Mouse (Mus musculus) intestine, embryonic 15.5 days (tissue): Measurements from ENCODE around the gene Apoa4. TPM values are rescaled to one million over a fixed set of nuclear protein-coding genes. Genes with fewer than 3 reads are reported as not detected.

Experiments
- ATAC-seq: fragments of 200-750 bp; cut with Nextera tagmentation; 2 replicates; pipeline ENCODE4 v1.8.0; 2017; ENCODE audit warnings: moderate TSS enrichment, moderate library complexity
- H3K27ac ChIP-seq: fragments of 300-500 bp; sonication (generic); 2 replicates; pipeline ENCODE4 v1.5.1; 2015; ENCODE audit warnings: mild to moderate bottlenecking, inconsistent platforms
- H3K27me3 ChIP-seq: fragments of 300-500 bp; sonication (generic); replicated peaks from 2 replicates; pipeline ENCODE4 v1.6.1; 2015; ENCODE audit warnings: inconsistent platforms
- H3K36me3 ChIP-seq: fragments of 300-500 bp; sonication (generic); 2 replicates; pipeline ENCODE4 v1.6.1; 2015; ENCODE audit warnings: inconsistent platforms
- H3K4me1 ChIP-seq: fragments of 300-500 bp; sonication (generic); replicated peaks from 2 replicates; pipeline ENCODE4 v1.6.1; 2015; ENCODE audit warnings: inconsistent platforms
- H3K4me2 ChIP-seq: fragments of 300-500 bp; sonication (generic); replicated peaks from 2 replicates; pipeline ENCODE4 v1.6.1; 2015; ENCODE audit warnings: mild to moderate bottlenecking, inconsistent platforms
- H3K4me3 ChIP-seq: fragments of 300-500 bp; sonication (generic); replicated peaks from 2 replicates; pipeline ENCODE4 v1.5.1; 2015; ENCODE audit warnings: inconsistent platforms
- H3K9ac ChIP-seq: fragments of 300-500 bp; sonication (generic); 2 replicates; pipeline ENCODE4 v1.6.1; 2015; ENCODE audit warnings: inconsistent platforms
- H3K9me3 ChIP-seq: fragments of 300-500 bp; sonication (generic); 2 replicates; pipeline ENCODE4 v1.6.1; 2016; ENCODE audit warnings: inconsistent platforms
- WGBS: fragments of 180-500 bp; shearing (Covaris S2); methylation state at CpG from one replicate; pipeline ENCODE4 v1.1.7; 2015; 5-methylcytosine and 5-hydroxymethylcytosine counted together
- polyA plus RNA-seq: library from polyadenylated mRNA; unstranded; fragments of >200 nt; fragmentation: Nextera tagmentation; extraction: Ambion mirVana; gene quantifications from 2 replicates; pipeline ENCODE4 v1.2.1, GENCODE M21; 2015

The Apoa4 gene
- polyA plus RNA-seq, 1 experiment from 2014 or later: 576 TPM

DNA sequence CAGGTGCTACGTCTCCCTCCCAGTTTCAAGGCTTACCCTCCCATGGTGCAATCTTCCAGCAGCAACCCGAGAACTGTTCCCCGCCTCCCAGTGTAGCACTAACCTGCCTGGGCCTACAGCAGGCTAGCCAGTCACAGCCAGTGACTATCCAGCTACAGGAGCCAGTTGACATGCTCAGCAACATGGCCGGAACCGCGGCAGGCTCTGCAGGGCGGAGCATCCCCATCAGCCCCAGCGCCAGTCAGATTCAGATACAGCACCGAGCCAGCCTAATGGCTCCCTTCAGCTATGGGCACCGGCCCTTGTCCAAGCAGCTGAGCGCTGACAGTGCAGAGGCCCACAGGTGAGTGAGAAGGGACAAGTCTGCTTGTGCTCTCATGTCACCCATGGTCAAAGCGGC is 30.0 kb upstream of the Apoa4 start:
- no peak overlapping the region for H3K27ac ChIP-seq
- 89% methylated on average over 12 of the region's 12 CpGs for WGBS
- H3K4me2 ChIP-seq: no peak overlapping the region
- H3K9me3 ChIP-seq: no peaks in the 10 kb centered on the region
- H3K4me3 ChIP-seq: no peak overlapping the region
- H3K4me1 ChIP-seq: peaks cover 27% of the 10 kb centered on the region
- H3K27me3 ChIP-seq: no peaks in the 10 kb centered on the region
- ATAC-seq: no peak
- H3K9ac ChIP-seq: no peak overlapping the region
- H3K36me3 ChIP-seq: peaks cover 23% of the 10 kb centered on the region

- H3K4me2 ChIP-seq: no peak overlapping the region
- H3K4me3 ChIP-seq: no peak overlapping the region
- H3K27me3 ChIP-seq: no peaks in the 10 kb centered on the region
- H3K9ac ChIP-seq: no peak overlapping the region
- 82% methylated on average over 4 of the region's 4 CpGs for WGBS
- H3K9me3 ChIP-seq: no peaks in the 10 kb centered on the region
- H3K36me3 ChIP-seq: peaks cover 21% of the 10 kb centered on the region
- peaks cover 7% of the 10 kb centered on the region; the same call in 1 of the 2 replicates for H3K4me1 ChIP-seq
- no peak for ATAC-seq
- H3K27ac ChIP-seq: no peak overlapping the region
Measured at GRCm38 (mm10) chr9:46214276-46214675, 26.2 kb upstream of the Apoa4 start.

- Histone ChIP-seq H3K4me2 (no peak overlapping the region), H3K27me3 (no peaks in the 10 kb centered on the region), H3K36me3 (peaks cover 19% of the 10 kb centered on the region), H3K9me3 (no peaks in the 10 kb centered on the region), H3K4me3 (no peak overlapping the region), H3K27ac (no peak overlapping the region), H3K4me1 (peaks cover 7% of the 10 kb centered on the region; the same call in 1 of the 2 replicates), H3K9ac (no peak overlapping the region)
- WGBS: 91% methylated on average over 10 of the region's 10 CpGs
- ATAC-seq: no peak
Measured at GRCm38 (mm10) chr9:46214946-46215337, 25.6 kb upstream of the Apoa4 start.

GRCm38 (mm10) chr9:46215338-46216322 is 24.9 kb upstream of the Apoa4 start:
- no peak overlapping the region for H3K9ac ChIP-seq
- H3K36me3 ChIP-seq: peaks cover 20% of the 10 kb centered on the region
- no peak overlapping the region for H3K4me2 ChIP-seq
- no peak overlapping the region for H3K4me3 ChIP-seq
- H3K27ac ChIP-seq: peak overlapping the region; percentile 49; the same call in 1 of the 2 replicates
- ATAC-seq: peak; percentile 68
- H3K27me3 ChIP-seq: no peaks in the 10 kb centered on the region
- H3K9me3 ChIP-seq: no peaks in the 10 kb centered on the region
- WGBS: 54% methylated on average over 11 of the region's 11 CpGs
- H3K4me1 ChIP-seq: peaks cover 7% of the 10 kb centered on the region; the same call in 1 of the 2 replicates

DNA sequence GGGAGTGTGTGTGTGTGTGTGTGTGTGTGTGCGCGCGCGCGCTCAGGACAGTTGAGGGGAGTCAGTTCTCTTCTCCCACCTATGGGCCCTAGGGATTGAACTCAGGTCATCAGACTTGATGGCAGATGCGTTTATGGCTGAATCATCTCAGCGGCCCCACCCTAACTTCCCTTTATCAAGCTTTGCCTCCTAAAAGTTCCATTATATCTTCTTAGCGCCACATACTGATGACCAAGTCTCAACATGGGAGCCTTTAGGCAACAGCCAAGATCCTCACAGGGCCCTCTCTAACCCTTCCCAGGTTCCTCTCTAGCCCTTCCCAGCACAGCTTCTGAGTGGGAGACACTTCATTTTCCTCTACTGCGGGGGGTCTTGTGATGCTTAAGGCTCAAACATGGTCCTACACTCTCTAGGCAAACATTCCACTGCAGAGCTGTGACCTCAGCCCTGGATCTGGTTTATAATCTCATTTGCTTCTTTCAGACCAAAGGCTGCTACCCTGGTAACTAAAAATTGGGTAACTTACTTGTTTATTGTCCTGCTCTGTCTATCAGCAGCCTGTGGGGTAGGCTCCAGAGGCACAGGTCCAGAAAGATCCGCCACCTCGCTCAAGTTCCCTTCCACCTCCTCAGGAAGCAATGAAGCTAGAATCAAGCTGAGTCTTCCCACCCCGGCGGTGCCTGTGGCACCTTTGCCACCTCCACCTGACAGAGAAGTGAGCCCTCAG is 23.6 kb upstream of the Apoa4 start:
- Histone ChIP-seq H3K4me3 (no peak overlapping the region), H3K4me2 (no peak overlapping the region), H3K9ac (no peak overlapping the region), H3K27ac (no peak overlapping the region), H3K36me3 (peaks cover 18% of the 10 kb centered on the region), H3K9me3 (no peaks in the 10 kb centered on the region), H3K27me3 (no peaks in the 10 kb centered on the region), H3K4me1 (peaks cover 7% of the 10 kb centered on the region; the same call in 1 of the 2 replicates)
- 89% methylated on average over 13 of the region's 13 CpGs for WGBS
- no peak for ATAC-seq

DNA sequence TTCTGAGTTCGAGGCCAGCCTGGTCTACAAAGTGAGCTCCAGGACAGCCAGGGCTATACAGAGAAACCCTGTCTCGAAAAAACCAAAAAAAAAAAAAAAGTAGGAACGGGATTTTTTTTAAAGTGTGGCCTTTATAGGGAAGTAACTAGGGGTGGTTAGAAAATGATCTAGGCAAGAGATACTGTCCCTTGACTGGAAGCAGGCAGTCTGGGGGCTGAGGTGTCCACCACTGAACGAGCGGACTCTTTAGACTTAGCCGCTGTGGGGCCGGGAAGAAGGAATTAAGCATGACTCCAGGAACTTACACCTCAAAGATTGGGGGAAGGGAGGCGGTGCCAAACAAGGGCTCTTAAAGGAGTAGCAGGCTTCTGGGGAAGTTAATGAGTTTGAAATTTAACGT is 22.3 kb upstream of the Apoa4 start:
- 79% methylated on average over 9 of the region's 9 CpGs for WGBS
- Histone ChIP-seq H3K27me3 (no peaks in the 10 kb centered on the region), H3K9me3 (no peaks in the 10 kb centered on the region), H3K36me3 (peaks cover 18% of the 10 kb centered on the region), H3K9ac (no peak overlapping the region), H3K4me1 (peaks cover 7% of the 10 kb centered on the region; the same call in 1 of the 2 replicates), H3K4me3 (no peak overlapping the region), H3K27ac (no peak overlapping the region), H3K4me2 (no peak overlapping the region)
- ATAC-seq: no peak

DNA sequence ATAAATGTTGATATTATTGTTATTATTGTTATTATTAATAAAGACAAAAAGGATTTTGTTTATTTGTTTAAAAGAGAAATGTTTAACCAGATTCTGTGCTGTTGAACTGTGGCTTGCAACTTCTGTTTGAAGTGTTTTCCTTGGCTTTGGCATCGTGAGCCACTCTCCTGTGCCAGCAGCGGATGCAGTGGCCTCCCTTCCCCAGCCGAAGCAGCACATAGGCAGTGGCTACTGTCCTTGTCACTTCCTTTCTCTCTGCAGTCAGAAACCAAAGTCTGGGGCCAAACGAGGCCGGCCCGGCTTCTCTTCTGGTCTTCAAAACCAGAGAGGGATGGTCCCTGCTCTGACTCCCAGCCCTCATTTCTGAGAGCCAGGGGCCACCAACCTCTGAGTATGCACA is 17.4 kb upstream of the Apoa4 start:
- Histone ChIP-seq H3K36me3 (peaks cover 18% of the 10 kb centered on the region), H3K4me1 (0 out of 2 replicates have a peak, but pooled peaks cover 5% of the 10 kb centered on the region), H3K4me2 (no peak overlapping the region), H3K27ac (0 out of 2 replicates have a peak overlapping the region, but pooled peaks have one; percentile 33), H3K27me3 (no peaks in the 10 kb centered on the region), H3K4me3 (no peak overlapping the region), H3K9me3 (no peaks in the 10 kb centered on the region), H3K9ac (no peak overlapping the region)
- no peak for ATAC-seq
- 79% methylated on average over 6 of the region's 6 CpGs for WGBS

DNA sequence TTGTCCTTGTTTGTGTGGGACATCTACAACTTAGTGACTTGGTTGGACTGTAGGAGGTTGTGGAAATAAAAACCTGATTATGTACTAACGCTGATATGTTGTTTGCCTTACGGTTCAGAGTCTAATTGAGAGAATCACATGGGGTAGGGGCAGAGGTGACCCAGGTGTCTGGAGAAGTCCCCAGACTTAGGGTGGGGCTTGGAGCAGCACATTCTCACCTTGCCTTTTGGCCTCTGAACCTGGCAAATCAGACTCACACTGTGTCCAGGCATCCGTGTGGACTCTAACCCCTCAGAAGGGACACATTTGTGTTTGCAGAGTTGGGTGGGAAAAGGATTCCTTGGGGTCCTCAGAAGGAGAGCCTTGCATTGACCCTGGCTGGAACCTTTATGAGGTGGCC is 16.4 kb upstream of the Apoa4 start:
- ATAC-seq: peak; percentile 60
- 63% methylated on average over 3 of the region's 3 CpGs for WGBS

DNA sequence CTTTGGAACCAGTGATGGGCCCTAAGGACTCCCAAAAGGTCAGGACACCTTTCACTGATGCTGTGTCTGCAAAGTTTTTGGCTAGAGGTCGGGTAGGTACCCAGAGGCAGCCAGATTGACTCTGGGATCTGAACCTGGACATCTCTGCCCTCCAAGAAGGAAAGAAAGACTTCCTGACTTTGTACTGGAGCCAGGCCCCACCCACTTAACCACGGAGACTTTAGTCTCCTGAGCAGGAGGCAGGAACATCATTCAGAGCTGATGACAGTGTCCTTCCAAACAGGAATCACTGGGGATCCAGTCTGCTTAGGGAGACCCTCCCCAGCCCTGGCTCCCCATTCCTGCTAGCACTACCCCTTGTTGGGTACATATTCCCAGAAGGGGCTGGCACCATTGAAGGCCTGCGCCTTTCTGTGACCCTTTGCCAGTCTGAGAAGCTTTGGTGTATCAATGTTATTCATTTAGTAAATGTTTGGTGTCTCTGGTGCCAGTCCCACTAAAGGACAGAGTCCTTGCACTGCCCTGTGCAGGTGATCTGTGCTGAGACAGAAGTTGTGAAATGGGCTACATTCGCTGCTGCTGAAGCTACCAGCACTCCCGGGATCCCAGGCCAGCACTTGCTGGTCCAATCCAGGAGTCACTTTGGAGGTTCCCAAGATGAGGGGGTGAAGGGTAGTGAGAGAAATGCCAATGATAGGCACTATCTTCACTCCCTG is 15.4 kb upstream of the Apoa4 start:
- ATAC-seq: no peak
- peak overlapping the region; percentile 78 for H3K27ac ChIP-seq
- 58% methylated on average over 5 of the region's 5 CpGs for WGBS
- no peaks in the 10 kb centered on the region for H3K27me3 ChIP-seq
- peaks cover 16% of the 10 kb centered on the region for H3K36me3 ChIP-seq
- no peak overlapping the region for H3K9ac ChIP-seq
- H3K4me3 ChIP-seq: no peak overlapping the region
- H3K4me2 ChIP-seq: no peak overlapping the region
- H3K4me1 ChIP-seq: peaks cover 7% of the 10 kb centered on the region
- H3K9me3 ChIP-seq: no peaks in the 10 kb centered on the region

More for the DNA sequence above, 16.4 kb upstream of the Apoa4 start:
- H3K4me2 ChIP-seq: no peak overlapping the region
- H3K36me3 ChIP-seq: peaks cover 18% of the 10 kb centered on the region
- no peak overlapping the region for H3K4me3 ChIP-seq
- peak overlapping the region; percentile 78 for H3K27ac ChIP-seq
- H3K4me1 ChIP-seq: 0 out of 2 replicates have a peak, but pooled peaks cover 5% of the 10 kb centered on the region
- H3K27me3 ChIP-seq: no peaks in the 10 kb centered on the region
- no peaks in the 10 kb centered on the region for H3K9me3 ChIP-seq
- no peak overlapping the region for H3K9ac ChIP-seq

DNA sequence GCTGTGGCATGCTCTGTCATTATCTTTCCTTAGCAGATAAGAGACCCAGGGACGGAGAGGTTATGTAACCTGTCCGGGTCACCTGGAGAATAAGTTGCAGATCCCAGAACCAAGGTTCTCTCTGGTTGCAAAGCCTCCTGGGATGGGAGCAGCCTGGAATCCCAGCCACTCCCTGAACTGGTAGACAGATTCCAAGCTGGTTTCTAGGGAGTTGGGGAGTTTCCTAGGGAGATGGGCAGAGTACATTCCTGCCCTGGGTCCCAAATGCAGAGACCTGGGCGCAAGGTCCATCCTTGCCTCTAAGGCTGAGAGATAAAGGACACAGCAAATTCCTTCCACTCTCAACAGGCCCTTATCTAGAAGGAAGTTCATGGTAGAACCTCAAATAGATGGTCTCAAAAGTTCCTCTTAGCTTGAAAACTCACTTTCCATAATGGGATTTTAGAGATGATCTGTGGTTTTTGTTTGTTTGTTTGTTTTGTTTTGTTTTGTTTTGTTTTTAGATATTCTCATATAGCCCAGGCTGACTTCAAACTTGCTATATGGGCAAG is 13.4 kb upstream of the Apoa4 start:
- Histone ChIP-seq H3K27me3 (no peaks in the 10 kb centered on the region), H3K9me3 (no peaks in the 10 kb centered on the region), H3K9ac (no peak overlapping the region), H3K4me3 (no peak overlapping the region), H3K4me1 (peaks cover 14% of the 10 kb centered on the region), H3K27ac (0 out of 2 replicates have a peak overlapping the region, but pooled peaks have one; percentile 62), H3K4me2 (no peak overlapping the region), H3K36me3 (peaks cover under 1% of the 10 kb centered on the region; the same call in 1 of the 2 replicates)
- peak; percentile 39 for ATAC-seq
- WGBS: 68% methylated on average over 3 of the region's 3 CpGs

GRCm38 (mm10) chr9:46228491-46228890 is 12.0 kb upstream of the Apoa4 start, which contains the start of gene Apoa1:
Apoa1 (plus strand) TSS chr9:46228580.
- Histone ChIP-seq H3K4me1 (peaks cover 14% of the 10 kb centered on the region), H3K4me2 (peak within 1 kb of the TSS; percentile 94), H3K27ac (peak within 1 kb of the TSS; percentile 62), H3K9ac (peak within 1 kb of the TSS; percentile 20; the same call in 1 of the 2 replicates), H3K27me3 (no peaks in the 10 kb centered on the region), H3K36me3 (no peaks in the 10 kb centered on the region), H3K4me3 (peak within 1 kb of the TSS; percentile 48), H3K9me3 (no peaks in the 10 kb centered on the region)
- ATAC-seq: peak; percentile 39
- 39% methylated on average over 9 of the region's 9 CpGs for WGBS
